Mouse (Mus musculus) heart, embryonic 13.5 days (tissue): ENCODE results near the gene Prr5l. TPM values are rescaled to one million over a fixed set of nuclear protein-coding genes. Genes with fewer than 3 reads are reported as not detected.

Source experiments
- ATAC-seq: fragments of 200-750 bp; cut with Nextera tagmentation; 2 replicates; pipeline ENCODE4 v1.8.0; 2017; ENCODE audit warnings: moderate TSS enrichment; ENCODE audit not compliant: insufficient number of reproducible peaks, low FRiP score, low TSS enrichment; ENCODE audit errors: extremely low read depth
- H3K27ac ChIP-seq: fragments of 300-500 bp; sonication (generic); replicated peaks from 2 replicates; pipeline ENCODE4 v1.5.1; 2015; ENCODE audit warnings: moderate library complexity, mild to moderate bottlenecking, inconsistent platforms
- H3K27me3 ChIP-seq: fragments of 300-500 bp; sonication (generic); replicated peaks from 2 replicates; pipeline ENCODE4 v1.6.1; 2015; ENCODE audit warnings: mild to moderate bottlenecking, inconsistent platforms
- H3K36me3 ChIP-seq: fragments of 300-500 bp; sonication (generic); 2 replicates; pipeline ENCODE4 v1.6.1; 2015; ENCODE audit warnings: mild to moderate bottlenecking, inconsistent platforms
- H3K4me1 ChIP-seq: fragments of 300-500 bp; sonication (generic); 2 replicates; pipeline ENCODE4 v1.6.1; 2015; ENCODE audit warnings: inconsistent platforms
- H3K4me2 ChIP-seq: fragments of 300-500 bp; sonication (generic); 2 replicates; pipeline ENCODE4 v1.6.1; 2015; ENCODE audit warnings: inconsistent platforms, mild to moderate bottlenecking, moderate library complexity
- H3K4me3 ChIP-seq: fragments of 300-500 bp; sonication (generic); 2 replicates; pipeline ENCODE4 v1.5.1; 2015; ENCODE audit warnings: moderate library complexity, mild to moderate bottlenecking, inconsistent platforms
- H3K9ac ChIP-seq: fragments of 300-500 bp; sonication (generic); 2 replicates; pipeline ENCODE4 v1.6.1; 2015; ENCODE audit warnings: inconsistent platforms, mild to moderate bottlenecking, moderate library complexity
- H3K9me3 ChIP-seq: fragments of 300-500 bp; sonication (generic); 2 replicates; pipeline ENCODE4 v1.6.1; 2016; ENCODE audit warnings: inconsistent platforms
- WGBS: fragments of 180-500 bp; shearing (Covaris S2); methylation state at CpG from one replicate; pipeline ENCODE4 v1.1.7; 2015; ENCODE audit warnings: mixed read lengths; 5-methylcytosine and 5-hydroxymethylcytosine counted together
- polyA plus RNA-seq: library from polyadenylated mRNA; unstranded; fragments of >200 nt; fragmentation: Nextera tagmentation; extraction: Ambion mirVana; gene quantifications from 2 replicates; pipeline ENCODE4 v1.2.1, GENCODE M21; 2015

Prr5l gene
- polyA plus RNA-seq, 1 experiment from 2014 or later = 8.9 TPM

- Histone ChIP-seq H3K4me2 (no peak overlapping the region), H3K27ac (no peak overlapping the region), H3K4me1 (peaks cover 26% of the 10 kb centered on the region), H3K9ac (no peak overlapping the region), H3K4me3 (no peak overlapping the region), H3K36me3 (no peaks in the 10 kb centered on the region), H3K27me3 (no peaks in the 10 kb centered on the region), H3K9me3 (no peaks in the 10 kb centered on the region)
- ATAC-seq = no peak
- 71% methylated on average over 4 of the region's 4 CpGs for WGBS
Observed at GRCm38 (mm10) chr2:101829013-101829412, 53.8 kb downstream of the Prr5l start.

DNA sequence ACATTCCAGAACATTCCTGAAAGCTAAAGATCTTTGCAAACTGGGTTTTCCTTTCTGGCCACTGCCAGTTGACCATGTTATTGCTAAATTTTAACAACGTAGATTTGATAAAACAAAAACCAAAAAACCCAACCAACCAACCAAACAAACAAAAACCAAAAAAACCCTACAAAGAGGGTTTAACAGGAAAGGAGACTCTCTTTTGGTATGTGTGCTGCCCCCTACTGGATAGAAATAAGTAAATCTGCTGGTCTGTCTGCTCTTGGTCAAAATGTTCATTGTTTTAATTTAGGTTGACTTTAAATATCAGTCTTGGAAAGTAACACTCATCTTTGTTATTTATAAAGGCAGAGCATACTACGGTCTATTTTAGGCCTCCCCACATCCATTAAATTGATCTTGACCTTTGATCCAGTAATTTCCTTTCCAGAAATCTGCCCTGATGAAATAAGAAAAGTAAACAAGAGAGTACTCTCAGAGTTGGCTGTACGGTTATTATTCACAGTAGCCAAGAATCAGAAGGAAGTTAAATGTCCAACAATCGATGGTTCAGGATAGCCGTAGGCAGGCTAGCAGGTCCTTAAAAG is 54.7 kb downstream of the Prr5l start:
- no peak for ATAC-seq

GRCm38 (mm10) chr2:101827626-101828025 is 55.2 kb downstream of the Prr5l start:
- 13% methylated on average over 5 of the region's 5 CpGs for WGBS
- H3K4me2 ChIP-seq = no peak overlapping the region

More for the DNA sequence above, 54.7 kb downstream of the Prr5l start:
- Histone ChIP-seq H3K36me3 (no peaks in the 10 kb centered on the region), H3K27ac (peak overlapping the region; percentile 42), H3K4me1 (peaks cover 26% of the 10 kb centered on the region), H3K4me2 (no peak overlapping the region), H3K4me3 (no peak overlapping the region), H3K27me3 (no peaks in the 10 kb centered on the region), H3K9me3 (no peaks in the 10 kb centered on the region), H3K9ac (no peak overlapping the region)
- WGBS = 58% methylated on average over 5 of the region's 5 CpGs

GRCm38 (mm10) chr2:101826950-101827600 is 55.8 kb downstream of the Prr5l start:
- 60% methylated on average over 3 of the region's 3 CpGs for WGBS
- Histone ChIP-seq H3K9me3 (no peaks in the 10 kb centered on the region), H3K4me1 (peaks cover 27% of the 10 kb centered on the region), H3K9ac (no peak overlapping the region), H3K4me2 (no peak overlapping the region), H3K27ac (peak overlapping the region; percentile 42; the same call in 1 of the 2 replicates), H3K36me3 (no peaks in the 10 kb centered on the region), H3K27me3 (no peaks in the 10 kb centered on the region), H3K4me3 (no peak overlapping the region)
- ATAC-seq = no peak

More at GRCm38 (mm10) chr2:101827626-101828025, 55.2 kb downstream of the Prr5l start:
- Histone ChIP-seq H3K4me1 (peaks cover 29% of the 10 kb centered on the region), H3K27ac (peak overlapping the region; percentile 42), H3K27me3 (no peaks in the 10 kb centered on the region), H3K4me3 (no peak overlapping the region), H3K36me3 (no peaks in the 10 kb centered on the region), H3K9ac (no peak overlapping the region), H3K9me3 (no peaks in the 10 kb centered on the region)
- no peak for ATAC-seq

- no peak overlapping the region for H3K27ac ChIP-seq
- no peaks in the 10 kb centered on the region for H3K9me3 ChIP-seq
- H3K4me1 ChIP-seq = peaks cover 28% of the 10 kb centered on the region
- no peaks in the 10 kb centered on the region for H3K27me3 ChIP-seq
- H3K4me3 ChIP-seq = no peak overlapping the region
- ATAC-seq = no peak
- 46% methylated on average over 2 of the region's 2 CpGs for WGBS
- no peaks in the 10 kb centered on the region for H3K36me3 ChIP-seq
- no peak overlapping the region for H3K4me2 ChIP-seq
- no peak overlapping the region for H3K9ac ChIP-seq
Observed at GRCm38 (mm10) chr2:101826186-101826707, 56.6 kb downstream of the Prr5l start.

GRCm38 (mm10) chr2:101825226-101826120 is 57.4 kb downstream of the Prr5l start:
- H3K4me3 ChIP-seq = no peak overlapping the region
- H3K27me3 ChIP-seq = no peaks in the 10 kb centered on the region
- H3K9ac ChIP-seq = no peak overlapping the region
- H3K9me3 ChIP-seq = no peaks in the 10 kb centered on the region
- H3K27ac ChIP-seq = no peak overlapping the region
- no peak for ATAC-seq
- WGBS = 70% methylated on average over 9 of the region's 9 CpGs
- H3K4me1 ChIP-seq = peaks cover 26% of the 10 kb centered on the region
- H3K4me2 ChIP-seq = no peak overlapping the region
- H3K36me3 ChIP-seq = no peaks in the 10 kb centered on the region

DNA sequence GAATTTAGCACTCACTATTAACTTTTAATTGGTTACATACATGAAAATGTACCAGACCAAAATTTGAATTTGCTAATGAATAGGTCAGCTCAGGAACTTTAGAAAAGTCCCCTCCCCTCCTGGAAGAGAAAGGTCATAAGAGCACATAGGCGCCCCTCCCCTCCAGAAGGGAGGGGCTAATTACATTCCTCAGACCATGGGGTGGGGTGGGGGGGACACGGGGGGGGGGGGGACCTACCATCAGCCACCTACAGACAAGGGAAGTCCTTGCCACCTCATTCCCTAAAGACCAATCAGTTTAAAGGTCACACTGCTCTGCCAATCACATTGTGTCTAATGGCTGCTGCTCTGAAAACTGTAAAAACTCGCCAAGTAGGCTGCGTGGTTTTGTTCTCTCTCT is 59.0 kb downstream of the Prr5l start:
- peaks cover 27% of the 10 kb centered on the region for H3K4me1 ChIP-seq

DNA sequence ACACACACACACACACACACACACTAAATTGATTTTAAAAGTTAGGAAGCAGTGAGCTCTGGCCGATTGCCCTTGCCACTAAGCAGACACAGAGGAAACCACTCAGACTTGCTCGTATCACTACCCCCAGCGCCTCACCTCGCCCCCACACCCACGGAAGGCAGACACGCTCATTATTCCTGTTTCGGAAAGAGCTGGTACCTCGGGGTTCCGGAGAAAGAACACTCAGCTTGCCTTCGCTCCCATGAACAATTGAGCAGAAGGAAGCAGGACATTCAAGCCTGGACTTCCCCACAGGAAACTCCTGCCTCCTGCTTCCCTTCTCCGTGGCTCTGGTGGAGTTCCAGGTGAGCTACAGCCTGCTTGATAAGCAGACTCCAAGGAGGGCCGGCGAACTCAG is 60.0 kb downstream of the Prr5l start:
- 0 out of 2 replicates have a peak overlapping the region, but pooled peaks have one; percentile 34 for H3K27ac ChIP-seq
- no peaks in the 10 kb centered on the region for H3K36me3 ChIP-seq
- peak overlapping the region; percentile 4 for H3K4me2 ChIP-seq
- H3K27me3 ChIP-seq = no peaks in the 10 kb centered on the region
- WGBS = 54% methylated on average over 13 of the region's 13 CpGs
- H3K4me3 ChIP-seq = no peak overlapping the region
- H3K4me1 ChIP-seq = peaks cover 28% of the 10 kb centered on the region
- no peaks in the 10 kb centered on the region for H3K9me3 ChIP-seq
- H3K9ac ChIP-seq = no peak overlapping the region
- ATAC-seq = no peak

More for the DNA sequence above, 59.0 kb downstream of the Prr5l start:
- Histone ChIP-seq H3K27me3 (no peaks in the 10 kb centered on the region), H3K4me2 (no peak overlapping the region), H3K9me3 (no peaks in the 10 kb centered on the region), H3K9ac (no peak overlapping the region), H3K36me3 (no peaks in the 10 kb centered on the region), H3K27ac (no peak overlapping the region), H3K4me3 (no peak overlapping the region)
- WGBS = 75% methylated on average over 3 of the region's 4 CpGs
- ATAC-seq = no peak

- no peak for ATAC-seq
- H3K4me3 ChIP-seq = no peak overlapping the region
- H3K36me3 ChIP-seq = no peaks in the 10 kb centered on the region
- 68% methylated on average over 1 of the region's 1 CpGs for WGBS
- no peak overlapping the region for H3K4me2 ChIP-seq
- H3K9ac ChIP-seq = no peak overlapping the region
- peaks cover 18% of the 10 kb centered on the region for H3K4me1 ChIP-seq
- H3K9me3 ChIP-seq = no peaks in the 10 kb centered on the region
- H3K27ac ChIP-seq = no peak overlapping the region
- H3K27me3 ChIP-seq = no peaks in the 10 kb centered on the region
Observed at GRCm38 (mm10) chr2:101820816-101821215, 62.0 kb downstream of the Prr5l start.

- WGBS = 58% methylated on average over 7 of the region's 7 CpGs
- H3K4me2 ChIP-seq = no peak overlapping the region
- peaks cover 29% of the 10 kb centered on the region for H3K4me1 ChIP-seq
- no peaks in the 10 kb centered on the region for H3K9me3 ChIP-seq
- H3K9ac ChIP-seq = no peak overlapping the region
- no peaks in the 10 kb centered on the region for H3K36me3 ChIP-seq
- no peaks in the 10 kb centered on the region for H3K27me3 ChIP-seq
- no peak overlapping the region for H3K4me3 ChIP-seq
- ATAC-seq = no peak
- peak overlapping the region; percentile 37; the same call in 1 of the 2 replicates for H3K27ac ChIP-seq
Observed at GRCm38 (mm10) chr2:101818986-101819764, 63.7 kb downstream of the Prr5l start.
